1 mouse cellular context compared by ENCODE assay signal in genomic region chr17:35164568-35165450, GRCm38 (mm10).
TF ChIP-seq lines count a peak whose summit lies in the region.

Prrc2a (minus strand) TSS chr17:35164897.

TF ChIP-seq in MEL, 35 proteins besides CTCF, POLR2A, EP300 and RAD21 (continued from another document):
- TF ChIP-seq SMC3 (IDR thresholded peaks at IDR 0.05; ENCODE audit: low read depth, low read length) (no peak), MYB (IDR thresholded peaks at IDR 0.05; ENCODE audit: low read depth, low read length) (peak; percentile 95), USF2 (IDR thresholded peaks at IDR 0.05; ENCODE audit: borderline replicate concordance in 1 of 2, insufficient read depth in 1 of 2, low read depth in 1 of 2, low read length in 2 of 2) (no peak), MAX (IDR thresholded peaks at IDR 0.05; ENCODE audit: low read length) (peak; percentile 34; the same call in 1 of the 2 replicates)
